Mouse (Mus musculus) C2C12 (cell line): ENCODE data around the gene Gm42791.

Experiments
- CEBPB ChIP-seq: IDR thresholded peaks from one replicate; pipeline ENCODE4 v1.6.1; 2011; ENCODE audit warnings: low read depth, mild to moderate bottlenecking, control low read depth, moderate library complexity
- CTCF ChIP-seq: IDR thresholded peaks from one replicate; pipeline ENCODE4 v1.5.1; 2011; ENCODE audit not compliant: control insufficient read depth, insufficient read depth, insufficient read length
- FOSL1 ChIP-seq: IDR thresholded peaks from one replicate; pipeline ENCODE4 v1.8.0; 2011; ENCODE audit warnings: mild to moderate bottlenecking, low read length; ENCODE audit not compliant: poor library complexity, insufficient read depth, severe bottlenecking

- TF ChIP-seq CEBPB: no peak
- no peak for TF ChIP-seq CTCF
- no peak for TF ChIP-seq FOSL1
Measured at GRCm38 (mm10) chr5:149017666-149018415, 22.9 kb upstream of the Gm42791 start.
